Comparison of ENCODE assay signal across 23 mouse cellular contexts in genomic region chr13:49287224-49287623, GRCm38 (mm10). TPM values are rescaled to one million over a fixed set of nuclear protein-coding genes. Genes with fewer than 3 reads are reported as not detected.
DNase-seq lines count a peak whose midpoint lies in the region; ATAC-seq lines count a peak whose summit lies in the region.
"Had no signal": no experiment of that assay in that cellular context is flagged by ENCODE, and none has a peak within 500 bp of the region (broad histone marks: within the 10 kb centered on the region; RNA-seq: fewer than 3 reads in every experiment).

No protein-coding gene starts in this region.

- intact Hi-C loops in left cerebral cortex, postnatal 36 days (cut with DNase I), result no loop called here

- DNase-seq in left cerebral cortex, postnatal 36 days (ENCODE audit: low spot score in 2 of 2), result no peak
- no peak for DNase-seq in gastrocnemius, postnatal 10 days
- DNase-seq: adrenal gland, adult 8-10 months; adrenal gland, postnatal 14 days; adrenal gland, postnatal 36 days; B cell, adult 2 months; cerebellum, adult 11-12 months; cerebellum, adult 2 months; cerebellum, adult 9-10 months; cerebellum, postnatal 10 days; cerebellum, postnatal 25 days had no signal

- H3K9me3 ChIP-seq in megakaryocyte, embryonic 14.5 days, result peaks cover 20% of the 10 kb centered on the region
- H3K9me3 ChIP-seq in intestine, embryonic 16.5 days (ENCODE audit: control insufficient read depth, low read length), result no peaks in the 10 kb centered on the region
- H3K9me3 ChIP-seq: embryonic facial prominence, embryonic 10.5 days; embryonic facial prominence, embryonic 12.5 days; forebrain, embryonic 15.5 days; G1E had no signal

- no peak overlapping the region for H3K9ac ChIP-seq in intestine, embryonic 16.5 days (ENCODE audit: low read depth, low read length)
- H3K9ac ChIP-seq: embryonic facial prominence, embryonic 12.5 days; forebrain, embryonic 13.5 days; forebrain, embryonic 15.5 days had no signal

- WGBS in intestine, embryonic 16.5 days, result 81% methylated on average over 6 of the region's 6 CpGs

- peak overlapping the region; percentile 16 for H3K4me3 ChIP-seq in megakaryocyte, embryonic 14.5 days (replicated peaks)
- no peak overlapping the region for H3K4me3 ChIP-seq in intestine, embryonic 16.5 days (ENCODE audit: low read length)
- H3K4me3 ChIP-seq: embryonic facial prominence, embryonic 10.5 days; embryonic facial prominence, embryonic 12.5 days; forebrain, embryonic 13.5 days; forebrain, embryonic 15.5 days had no signal

- no peaks in the 10 kb centered on the region for H3K27me3 ChIP-seq in megakaryocyte, embryonic 14.5 days (replicated peaks)
- no peaks in the 10 kb centered on the region for H3K27me3 ChIP-seq in intestine, embryonic 16.5 days (replicated peaks; ENCODE audit: control insufficient read depth, insufficient read depth, low read length)
- H3K27me3 ChIP-seq: CH12.LX; embryonic facial prominence, embryonic 12.5 days; forebrain, embryonic 13.5 days; forebrain, embryonic 15.5 days; Patski had no signal

- peaks cover 48% of the 10 kb centered on the region for H3K4me1 ChIP-seq in megakaryocyte, embryonic 14.5 days
- peaks cover 3% of the 10 kb centered on the region; the same call in 1 of the 2 replicates for H3K4me1 ChIP-seq in intestine, embryonic 16.5 days (ENCODE audit: control insufficient read depth, insufficient read depth, low read length)
- H3K4me1 ChIP-seq: embryonic facial prominence, embryonic 10.5 days; embryonic facial prominence, embryonic 12.5 days; forebrain, embryonic 13.5 days; forebrain, embryonic 15.5 days had no signal

- ATAC-seq in megakaryocyte, adult 5-6 weeks (ENCODE audit: poor library complexity, severe bottlenecking), result no peak
- ATAC-seq in intestine, embryonic 16.5 days, result peak; percentile 62
- ATAC-seq: activated CD4-positive, CD25-positive, alpha-beta regulatory T cell, adult 4 months; CD4-positive, CD25-positive, alpha-beta regulatory T cell, adult 4 months; forebrain, embryonic 13.5 days; forebrain, embryonic 15.5 days; Patski had no signal

- H3K27ac ChIP-seq in intestine, embryonic 16.5 days (ENCODE audit: low read length), result peak overlapping the region; percentile 55; the same call in 1 of the 2 replicates
- H3K27ac ChIP-seq: embryonic facial prominence, embryonic 10.5 days; embryonic facial prominence, embryonic 12.5 days; forebrain, embryonic 13.5 days; forebrain, embryonic 15.5 days had no signal

- peaks cover 100% of the 10 kb centered on the region for H3K36me3 ChIP-seq in megakaryocyte, embryonic 14.5 days (replicated peaks; ENCODE audit: low read length)
- H3K36me3 ChIP-seq in intestine, embryonic 16.5 days (ENCODE audit: control insufficient read depth, insufficient read depth, low read length), result no peaks in the 10 kb centered on the region

- peak overlapping the region; percentile 30; the same call in 1 of the 2 replicates for H3K4me2 ChIP-seq in intestine, embryonic 16.5 days (ENCODE audit: low read depth, low read length)
- H3K4me2 ChIP-seq: embryonic facial prominence, embryonic 12.5 days; forebrain, embryonic 13.5 days; forebrain, embryonic 15.5 days had no signal

RNA-seq across cellular contexts. Expression of gene Fgd3, which starts 32.9 kb away (rescaled TPM):
- 9.1 and 10.4 TPM in 2 replicates for polyA plus RNA-seq in megakaryocyte, embryonic 14.5 days (2012; ENCODE audit: insufficient read depth, low replicate concordance)
- 10.7 and 12.2 TPM in 2 replicates for total RNA-seq in megakaryocyte, adult 5-6 weeks (2015)
- 26.1 and 30.9 TPM in 2 replicates for total RNA-seq in megakaryocyte, adult 5-6 weeks (2017)
- 0.82 and 1.2 TPM in 2 replicates for polyA plus RNA-seq in intestine, embryonic 16.5 days (2015; fragmentation: Nextera tagmentation; extraction: Ambion mirVana)
- 1 to 10 TPM; 6.6 to 7.8 TPM for total RNA-seq in left cerebral cortex, postnatal 36 days (2021)
- total RNA-seq in gastrocnemius, postnatal 10 days (2021), result 1 to 10 TPM in 1 of 2 experiments, under 1 TPM in 1; 0.66 to 1.9 TPM

RNA-seq across cellular contexts. Expression of gene Susd3, which starts 38.7 kb away (rescaled TPM):
- 289 and 697 TPM in 2 replicates for polyA plus RNA-seq in megakaryocyte, embryonic 14.5 days (2012; ENCODE audit: insufficient read depth, low replicate concordance)
- 44.4 and 49.1 TPM in 2 replicates for total RNA-seq in megakaryocyte, adult 5-6 weeks (2015)
- total RNA-seq in megakaryocyte, adult 5-6 weeks (2017), result 39.6 and 42.3 TPM in 2 replicates
- 1.2 and 1.3 TPM in 2 replicates for polyA plus RNA-seq in intestine, embryonic 16.5 days (2015; fragmentation: Nextera tagmentation; extraction: Ambion mirVana)
- total RNA-seq in left cerebral cortex, postnatal 36 days (2021), result 1 to 10 TPM; 2.4 to 2.7 TPM
- 1 to 10 TPM in 1 of 2 experiments, under 1 TPM in 1; 0.47 to 1.0 TPM for total RNA-seq in gastrocnemius, postnatal 10 days (2021)
- polyA plus RNA-seq: Patski had no signal

RNA-seq across cellular contexts. Expression of gene Bicd2, which starts 54.2 kb away (rescaled TPM):
- polyA plus RNA-seq in megakaryocyte, embryonic 14.5 days (2012; ENCODE audit: insufficient read depth, low replicate concordance), result 21.2 and 22.5 TPM in 2 replicates
- 14.9 and 15.3 TPM in 2 replicates for total RNA-seq in megakaryocyte, adult 5-6 weeks (2015)
- 24.7 and 27.7 TPM in 2 replicates for total RNA-seq in megakaryocyte, adult 5-6 weeks (2017)
- 14.7 and 15.7 TPM in 2 replicates for polyA plus RNA-seq in intestine, embryonic 16.5 days (2015; fragmentation: Nextera tagmentation; extraction: Ambion mirVana)
- 10 to 100 TPM; 45.2 to 55.9 TPM for total RNA-seq in left cerebral cortex, postnatal 36 days (2021)
- 10 to 100 TPM; 21.5 to 25.5 TPM for total RNA-seq in gastrocnemius, postnatal 10 days (2021)

Comparison
In these comparisons a context has a peak if more than half of its experiments do, and no peak if none do; other contexts are left out.
1. RNA of gene Susd3, which starts 38.7 kb away (total RNA-seq): 39.6 to 49.1 TPM in megakaryocyte, adult 5-6 weeks; 2.4 to 2.7 TPM in left cerebral cortex, postnatal 36 days and 0.47 to 1.0 TPM in gastrocnemius, postnatal 10 days; every median in the first group is over 10 times any median in the second.